Mouse (Mus musculus) C2C12 (cell line): Measurements from ENCODE around the gene Fbxo7.

Source experiments
- CTCF ChIP-seq: IDR thresholded peaks from one replicate; pipeline ENCODE4 v1.5.1; 2011; ENCODE audit not compliant: control insufficient read depth, insufficient read depth, insufficient read length
- MYOD1 ChIP-seq: IDR thresholded peaks from one replicate; pipeline ENCODE4 v1.6.1; 2011; ENCODE audit warnings: low read depth; ENCODE audit not compliant: control insufficient read depth, insufficient read length
- USF1 ChIP-seq: IDR thresholded peaks from one replicate; pipeline ENCODE4 v1.6.1; 2011; ENCODE audit warnings: low read depth, mild to moderate bottlenecking, control low read depth, moderate library complexity

- TF ChIP-seq USF1 (no peak), CTCF (no peak), MYOD1 (no peak)
Observed at GRCm38 (mm10) chr10:86078761-86079160, 57.0 kb downstream of the Fbxo7 start.
